Mouse (Mus musculus) neural tube, embryonic 13.5 days (tissue): ENCODE measurements around the gene Tchh. TPM values are rescaled to one million over a fixed set of nuclear protein-coding genes. Genes with fewer than 3 reads are reported as not detected.
A peak's percentile ranks its signal among the peaks of the same experiment; 100 is the strongest.
"Not testable (repeated sequence)": the region's sequence is repeated elsewhere in the genome, so short reads cannot be mapped to it uniquely, and the experiment has no call there.

ENCODE experiments used
- ATAC-seq: fragments of 200-750 bp; cut with Nextera tagmentation; 2 replicates; pipeline ENCODE4 v1.8.0; 2017; ENCODE audit warnings: low read depth, mild to moderate bottlenecking, moderate TSS enrichment, moderate library complexity
- H3K27ac ChIP-seq: fragments of 300-500 bp; sonication (generic); replicated peaks from 2 replicates; pipeline ENCODE4 v1.5.1; 2015; ENCODE audit warnings: moderate library complexity, mild to moderate bottlenecking, inconsistent platforms
- H3K27me3 ChIP-seq: fragments of 300-500 bp; sonication (generic); 2 replicates; pipeline ENCODE4 v1.6.1; 2015; ENCODE audit warnings: mild to moderate bottlenecking, inconsistent platforms
- H3K36me3 ChIP-seq: fragments of 300-500 bp; sonication (generic); 2 replicates; pipeline ENCODE4 v1.6.1; 2015; ENCODE audit warnings: mild to moderate bottlenecking, inconsistent platforms
- H3K4me1 ChIP-seq: fragments of 300-500 bp; sonication (generic); replicated peaks from 2 replicates; pipeline ENCODE4 v1.6.1; 2015; ENCODE audit warnings: inconsistent platforms
- H3K4me2 ChIP-seq: fragments of 300-500 bp; sonication (generic); 2 replicates; pipeline ENCODE4 v1.6.1; 2015; ENCODE audit warnings: inconsistent platforms, mild to moderate bottlenecking, moderate library complexity
- H3K4me3 ChIP-seq: fragments of 300-500 bp; sonication (generic); 2 replicates; pipeline ENCODE4 v1.5.1; 2015; ENCODE audit warnings: mild to moderate bottlenecking, inconsistent platforms
- H3K9ac ChIP-seq: fragments of 300-500 bp; sonication (generic); 2 replicates; pipeline ENCODE4 v1.6.1; 2015; ENCODE audit warnings: moderate library complexity, mild to moderate bottlenecking, inconsistent platforms
- H3K9me3 ChIP-seq: fragments of 300-500 bp; sonication (generic); 2 replicates; pipeline ENCODE4 v1.6.1; 2016; ENCODE audit warnings: inconsistent platforms
- WGBS: fragments of 180-500 bp; shearing (Covaris S2); methylation state at CpG from one replicate; pipeline ENCODE4 v1.1.7; 2015; 5-methylcytosine and 5-hydroxymethylcytosine counted together
- polyA plus RNA-seq: library from polyadenylated mRNA; unstranded; fragments of >200 nt; fragmentation: Nextera tagmentation; extraction: Ambion mirVana; gene quantifications from 2 replicates; pipeline ENCODE4 v1.2.1, GENCODE M21; 2015

Gene Tchh
- polyA plus RNA-seq, 1 experiment from 2014 or later = 0.95 TPM

GRCm38 (mm10) chr3:93447138-93447841 is 5.2 kb downstream of the Tchh start:
- Histone ChIP-seq H3K4me2 (peak overlapping the region; percentile 95), H3K9me3 (no peaks in the 10 kb centered on the region), H3K4me1 (peaks cover 47% of the 10 kb centered on the region), H3K9ac (peak overlapping the region; percentile 58), H3K4me3 (peak overlapping the region; percentile 61), H3K27me3 (peaks cover 62% of the 10 kb centered on the region), H3K27ac (no peak overlapping the region), H3K36me3 (no peaks in the 10 kb centered on the region)
- under 1% methylated on average over 59 of the region's 59 CpGs for WGBS
- peak; percentile 55 for ATAC-seq

DNA sequence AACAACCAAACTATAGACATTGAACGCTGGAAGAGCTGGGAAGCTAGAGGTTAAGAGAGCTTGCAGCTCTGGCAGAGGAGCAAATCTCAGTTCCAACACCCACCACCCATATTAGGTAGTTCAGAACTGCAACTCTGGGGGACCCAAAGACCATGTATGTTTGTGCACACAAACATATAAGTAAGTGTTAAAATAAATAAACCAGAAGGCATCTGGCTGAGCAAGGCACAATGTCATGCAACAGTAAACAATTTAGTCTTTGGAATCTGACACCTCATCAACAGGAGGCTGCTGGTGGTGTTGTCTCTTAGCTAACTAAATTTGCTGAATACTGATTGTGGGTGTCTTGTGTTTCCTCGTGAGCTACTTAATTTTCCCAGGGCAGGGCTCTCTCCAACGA is 24.4 kb downstream of the Tchh start:
- Histone ChIP-seq H3K9ac (no peak overlapping the region), H3K4me3 (no peak overlapping the region), H3K9me3 (no peaks in the 10 kb centered on the region), H3K4me2 (no peak overlapping the region), H3K27me3 (no peaks in the 10 kb centered on the region; the same call in 1 of the 2 replicates), H3K27ac (no peak overlapping the region), H3K4me1 (no peaks in the 10 kb centered on the region), H3K36me3 (no peaks in the 10 kb centered on the region)
- WGBS = 69% methylated on average over 3 of the region's 3 CpGs
- ATAC-seq = no peak

GRCm38 (mm10) chr3:93467130-93467529 is 25.0 kb downstream of the Tchh start:
- no peak overlapping the region for H3K4me2 ChIP-seq
- H3K4me3 ChIP-seq = no peak overlapping the region
- H3K9me3 ChIP-seq = no peaks in the 10 kb centered on the region
- H3K27ac ChIP-seq = no peak overlapping the region
- no peaks in the 10 kb centered on the region; the same call in 1 of the 2 replicates for H3K27me3 ChIP-seq
- no peaks in the 10 kb centered on the region for H3K4me1 ChIP-seq
- H3K9ac ChIP-seq = no peak overlapping the region
- ATAC-seq = no peak
- no peaks in the 10 kb centered on the region for H3K36me3 ChIP-seq
- WGBS = 91% methylated on average over 4 of the region's 4 CpGs

DNA sequence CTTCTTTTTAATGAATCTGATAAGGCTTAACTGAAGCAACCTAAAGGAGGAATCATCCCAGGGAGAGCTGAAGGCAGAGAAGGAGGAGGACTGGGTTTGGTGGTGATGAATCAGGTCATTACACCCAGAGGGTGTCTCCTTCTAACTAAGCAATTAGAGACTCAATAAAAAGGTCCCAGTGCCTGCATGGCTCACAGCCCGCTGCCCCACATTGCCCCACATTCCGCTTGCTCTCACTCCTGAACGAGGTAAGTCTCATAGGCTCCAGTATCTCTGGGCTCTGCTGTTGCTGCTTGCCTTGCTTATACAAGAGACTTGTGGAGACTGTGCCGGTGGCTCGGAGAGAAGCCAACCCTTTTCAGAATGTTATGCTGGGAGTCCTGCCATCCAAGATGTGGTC is 26.4 kb downstream of the Tchh start, which contains the start of gene Tchhl1:
Gene Tchhl1, plus strand, starts transcription at position 194 of the 400 bp plus-strand sequence.
- no peak for ATAC-seq
- WGBS = 35% methylated on average over 5 of the region's 5 CpGs
- H3K4me1 ChIP-seq = no peaks in the 10 kb centered on the region
- no peak within 1 kb of the TSS for H3K27ac ChIP-seq
- H3K36me3 ChIP-seq = no peaks in the 10 kb centered on the region
- no peaks in the 10 kb centered on the region for H3K9me3 ChIP-seq
- H3K9ac ChIP-seq = no peak within 1 kb of the TSS
- no peaks in the 10 kb centered on the region for H3K27me3 ChIP-seq
- H3K4me2 ChIP-seq = no peak within 1 kb of the TSS
- H3K4me3 ChIP-seq = no peak within 1 kb of the TSS

DNA sequence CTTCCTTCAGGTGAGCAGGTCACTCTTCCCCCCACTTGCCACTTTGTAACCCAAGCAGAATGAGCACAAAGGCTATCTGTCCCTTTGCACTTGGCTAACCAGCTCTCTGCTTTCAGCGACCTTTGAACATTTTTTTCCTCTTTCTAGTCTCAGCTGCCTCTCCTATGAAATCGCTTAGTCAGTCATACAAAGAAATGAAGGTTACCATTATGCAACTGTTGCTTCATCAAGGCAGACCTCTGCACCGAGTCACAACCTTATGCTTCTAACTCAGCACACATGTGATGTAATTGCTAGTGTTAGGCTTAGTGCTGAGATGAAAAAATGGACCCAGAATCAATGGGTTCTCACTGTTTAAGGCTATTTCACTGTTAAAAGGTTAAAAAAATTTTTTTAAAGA is 27.5 kb downstream of the Tchh start:
- 79% methylated on average over 3 of the region's 3 CpGs for WGBS
- no peak for ATAC-seq

GRCm38 (mm10) chr3:93480053-93480452 is 37.9 kb downstream of the Tchh start:
- no peak overlapping the region for H3K27ac ChIP-seq
- no peaks in the 10 kb centered on the region for H3K9me3 ChIP-seq
- no peak for ATAC-seq
- no peak overlapping the region for H3K9ac ChIP-seq
- 90% methylated on average over 1 of the region's 1 CpGs for WGBS
- H3K36me3 ChIP-seq = no peaks in the 10 kb centered on the region
- no peaks in the 10 kb centered on the region for H3K27me3 ChIP-seq
- H3K4me3 ChIP-seq = no peak overlapping the region
- H3K4me1 ChIP-seq = no peaks in the 10 kb centered on the region
- H3K4me2 ChIP-seq = no peak overlapping the region

More for the DNA sequence above, 27.5 kb downstream of the Tchh start:
- no peak overlapping the region for H3K4me2 ChIP-seq
- H3K4me1 ChIP-seq = no peaks in the 10 kb centered on the region
- no peak overlapping the region for H3K9ac ChIP-seq
- no peaks in the 10 kb centered on the region for H3K36me3 ChIP-seq
- H3K9me3 ChIP-seq = no peaks in the 10 kb centered on the region
- H3K27me3 ChIP-seq = no peaks in the 10 kb centered on the region
- no peak overlapping the region for H3K27ac ChIP-seq
- no peak overlapping the region for H3K4me3 ChIP-seq

DNA sequence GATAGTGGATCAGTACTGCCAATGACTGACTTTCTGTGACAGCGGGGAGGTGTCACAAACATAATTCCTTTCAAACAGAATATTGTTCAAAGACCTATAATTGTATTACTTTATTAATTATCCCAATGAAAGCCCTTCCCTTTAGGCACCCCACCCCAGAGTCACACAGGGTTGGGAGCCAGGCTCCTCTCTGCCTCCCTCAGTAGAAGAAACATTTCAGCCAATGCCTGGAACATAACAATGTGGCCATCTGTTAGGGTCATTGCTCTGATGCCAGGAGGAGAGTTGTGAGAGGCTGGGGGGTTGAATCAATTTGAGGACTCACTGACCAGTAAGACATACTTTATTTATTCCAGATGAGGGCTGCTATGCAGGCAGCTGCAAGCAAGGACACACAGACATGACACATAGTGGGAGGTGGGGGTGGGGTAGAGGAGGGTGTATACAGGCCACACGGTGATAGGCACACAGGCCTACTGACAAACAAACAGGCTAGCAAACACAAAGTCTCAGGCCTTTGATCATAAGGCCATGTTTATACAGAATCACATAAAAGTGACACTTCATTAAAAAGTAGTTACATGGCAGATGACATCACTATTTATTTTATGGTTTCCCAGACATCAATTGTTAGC is 40.0 kb downstream of the Tchh start:
- Histone ChIP-seq H3K27ac (no peak overlapping the region), H3K27me3 (no peaks in the 10 kb centered on the region), H3K4me2 (no peak overlapping the region), H3K4me3 (no peak overlapping the region), H3K9ac (no peak overlapping the region), H3K9me3 (no peaks in the 10 kb centered on the region), H3K36me3 (no peaks in the 10 kb centered on the region), H3K4me1 (no peaks in the 10 kb centered on the region)
- 69% methylated on average over 2 of the region's 2 CpGs for WGBS
- ATAC-seq = no peak

DNA sequence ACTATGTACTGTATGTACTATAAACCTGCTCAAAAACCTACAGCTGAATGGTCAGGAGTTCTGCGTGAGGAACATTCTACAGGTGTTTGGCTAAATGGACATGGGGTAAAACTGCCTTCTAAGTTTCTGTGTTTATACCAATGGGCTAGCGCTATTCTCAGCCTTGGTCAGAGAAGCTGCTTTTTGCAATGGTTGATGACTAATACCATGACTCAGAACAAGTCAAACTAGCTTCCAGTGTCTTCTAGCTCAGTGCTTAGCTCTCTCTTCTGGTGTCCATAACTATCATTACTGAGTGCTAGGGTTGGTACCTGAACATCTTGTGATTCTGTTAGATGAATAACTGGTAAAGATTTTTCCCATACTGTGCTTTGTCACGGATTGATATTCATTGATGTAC is 43.5 kb downstream of the Tchh start:
- H3K9me3 ChIP-seq = no peaks in the 10 kb centered on the region
- no peaks in the 10 kb centered on the region for H3K27me3 ChIP-seq
- no peak overlapping the region for H3K9ac ChIP-seq
- H3K27ac ChIP-seq = no peak overlapping the region
- no peak overlapping the region for H3K4me2 ChIP-seq
- H3K36me3 ChIP-seq = no peaks in the 10 kb centered on the region
- WGBS = 92% methylated on average over 3 of the region's 3 CpGs
- H3K4me1 ChIP-seq = no peaks in the 10 kb centered on the region
- H3K4me3 ChIP-seq = no peak overlapping the region
- no peak for ATAC-seq

- Histone ChIP-seq H3K9me3 (no peaks in the 10 kb centered on the region), H3K27me3 (no peaks in the 10 kb centered on the region), H3K4me3 (no peak overlapping the region), H3K9ac (no peak overlapping the region), H3K36me3 (no peaks in the 10 kb centered on the region), H3K4me1 (no peaks in the 10 kb centered on the region), H3K4me2 (no peak overlapping the region), H3K27ac (no peak overlapping the region)
- no peak for ATAC-seq
- WGBS = 82% methylated on average over 2 of the region's 2 CpGs
Measured at GRCm38 (mm10) chr3:93488541-93488940, 46.4 kb downstream of the Tchh start.

DNA sequence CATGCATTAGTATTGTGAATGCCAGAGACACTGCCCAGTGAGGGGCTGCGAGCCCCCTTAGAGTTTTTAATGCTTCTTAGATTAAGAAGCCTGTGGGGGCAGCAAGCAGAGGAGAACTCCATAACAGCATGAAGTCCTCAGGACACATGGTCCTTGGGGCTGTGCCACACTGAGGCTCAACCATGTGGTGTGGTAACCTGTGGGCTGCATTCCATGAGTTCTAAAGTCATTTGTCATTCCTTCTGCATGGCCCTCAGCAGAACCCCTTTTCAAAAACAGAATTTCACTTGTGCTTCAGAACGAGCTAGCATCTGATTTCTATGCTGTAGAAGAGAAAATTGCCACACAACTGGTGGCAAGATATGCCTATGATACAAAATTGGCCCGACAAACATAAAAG is 50.0 kb downstream of the Tchh start:
- no peaks in the 10 kb centered on the region for H3K9me3 ChIP-seq
- 80% methylated on average over 3 of the region's 3 CpGs for WGBS
- no peak overlapping the region for H3K4me2 ChIP-seq

DNA sequence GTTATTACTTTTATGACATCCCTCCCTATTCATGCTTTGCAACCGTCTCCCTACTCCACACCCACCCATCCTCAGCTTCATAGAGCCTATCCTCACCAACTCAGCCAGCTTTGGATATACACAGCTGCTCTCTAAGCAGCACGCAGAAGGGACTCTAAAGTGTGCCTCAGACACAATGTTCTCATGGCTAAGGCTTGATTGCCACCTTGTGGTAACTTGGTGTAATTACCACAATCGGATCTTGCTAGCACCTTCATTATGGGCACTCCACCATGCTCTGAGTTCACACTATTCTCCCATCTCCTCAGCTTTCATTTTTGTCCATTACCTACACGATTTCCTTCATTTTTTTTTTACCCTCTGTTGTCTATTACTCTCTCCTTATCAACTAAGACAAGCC is 51.9 kb downstream of the Tchh start:
- no peak overlapping the region for H3K4me3 ChIP-seq
- peak; percentile 93 for ATAC-seq
- no peak overlapping the region for H3K4me2 ChIP-seq
- H3K4me1 ChIP-seq = no peaks in the 10 kb centered on the region
- H3K27ac ChIP-seq = no peak overlapping the region
- H3K36me3 ChIP-seq = no peaks in the 10 kb centered on the region
- H3K9me3 ChIP-seq = no peaks in the 10 kb centered on the region
- no peak overlapping the region for H3K9ac ChIP-seq
- H3K27me3 ChIP-seq = no peaks in the 10 kb centered on the region
- under 1% methylated on average over 4 of the region's 4 CpGs for WGBS

More for the DNA sequence above, 50.0 kb downstream of the Tchh start:
- Histone ChIP-seq H3K4me3 (no peak overlapping the region), H3K27me3 (no peaks in the 10 kb centered on the region), H3K9ac (no peak overlapping the region), H3K36me3 (no peaks in the 10 kb centered on the region), H3K27ac (no peak overlapping the region), H3K4me1 (no peaks in the 10 kb centered on the region)
- ATAC-seq = no peak

DNA sequence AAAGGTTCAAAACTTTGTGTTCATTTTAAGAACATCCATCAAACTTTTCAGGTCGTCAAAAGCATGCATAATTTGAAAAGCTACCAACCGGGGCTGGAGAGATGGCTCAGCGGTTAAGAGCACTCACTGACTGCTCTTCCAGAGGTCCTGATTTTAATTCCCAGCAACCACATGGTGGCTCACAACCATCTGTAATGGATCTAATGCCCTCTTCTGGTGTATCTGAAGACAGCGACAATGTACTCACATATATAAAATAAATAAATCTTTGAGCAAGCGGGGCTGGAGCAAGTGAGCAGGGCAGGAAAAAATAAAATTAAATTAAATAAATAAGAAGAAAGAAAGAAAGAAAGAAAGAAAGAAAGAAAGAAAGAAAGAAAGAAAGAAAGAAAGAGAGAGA is 52.6 kb downstream of the Tchh start:
- not testable (repeated sequence) for H3K4me3 ChIP-seq, H3K9ac ChIP-seq, H3K9me3 ChIP-seq, H3K27me3 ChIP-seq, H3K27ac ChIP-seq, ATAC-seq, H3K4me1 ChIP-seq, H3K4me2 ChIP-seq, H3K36me3 ChIP-seq
- WGBS = 36% methylated on average over 5 of the region's 5 CpGs

DNA sequence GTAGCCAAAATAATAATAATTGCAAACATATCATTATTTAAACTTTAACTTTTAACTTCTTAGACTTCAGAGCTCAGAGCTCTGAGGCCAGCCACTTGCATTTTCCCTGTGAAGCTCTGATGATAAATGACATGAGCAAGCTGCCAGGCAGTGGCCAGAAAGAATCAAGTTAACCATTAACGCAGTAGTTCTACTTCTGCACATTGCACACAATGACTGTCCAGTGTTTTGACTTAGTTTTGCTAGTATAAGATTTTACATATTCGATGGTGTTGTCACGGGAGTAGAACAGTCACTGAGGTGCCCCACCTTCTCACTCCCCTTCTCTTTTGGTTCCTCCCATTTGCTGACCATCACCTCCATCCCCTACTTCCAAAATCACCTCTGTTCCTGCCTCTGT is 55.0 kb downstream of the Tchh start:
- H3K4me1 ChIP-seq = no peaks in the 10 kb centered on the region
- no peak overlapping the region for H3K4me2 ChIP-seq
- 82% methylated on average over 3 of the region's 3 CpGs for WGBS
- no peaks in the 10 kb centered on the region for H3K36me3 ChIP-seq
- H3K4me3 ChIP-seq = no peak overlapping the region
- no peak for ATAC-seq
- H3K9me3 ChIP-seq = peaks cover 2% of the 10 kb centered on the region; the same call in 1 of the 2 replicates
- H3K9ac ChIP-seq = no peak overlapping the region
- H3K27ac ChIP-seq = no peak overlapping the region
- H3K27me3 ChIP-seq = no peaks in the 10 kb centered on the region
